Mouse (Mus musculus) ES-E14 (cell line): ENCODE results near the gene Rcan2. TPM values are rescaled to one million over a fixed set of nuclear protein-coding genes. Genes with fewer than 3 reads are reported as not detected.
"Not testable (repeated sequence)": the region's sequence is repeated elsewhere in the genome, so short reads cannot be mapped to it uniquely, and the experiment has no call there.

Experiments
- DNase-seq: peaks from one replicate; pipeline ENCODE4 v3.0.0-alpha.2; 2013; ENCODE audit warnings: low read depth, low spot score
- H3K27ac ChIP-seq: 2 replicates; pipeline ENCODE4 v1.5.1; 2012; ENCODE audit warnings: low read depth, mild to moderate bottlenecking, low read length, moderate library complexity, mixed read lengths; ENCODE audit not compliant: poor library complexity, insufficient read depth, severe bottlenecking
- H3K36me3 ChIP-seq: 2 replicates; pipeline ENCODE4 v1.6.1; 2012; ENCODE audit warnings: mild to moderate bottlenecking, low read length, moderate library complexity, mixed read lengths; ENCODE audit not compliant: control insufficient read depth, poor library complexity, insufficient read depth, severe bottlenecking
- H3K4me1 ChIP-seq, 2 experiments: fragments of 150-350 bp in 1 of 2; sonication (generic) in 1 of 2; 2 replicates each; pipeline ENCODE4 v1.6.1; 2012; ENCODE audit warnings: low read length in 2 of 2, mild to moderate bottlenecking in 1 of 2, mixed read lengths in 1 of 2; ENCODE audit not compliant: control insufficient read depth in 2 of 2, insufficient read depth in 2 of 2, poor library complexity in 1 of 2
- H3K4me3 ChIP-seq, 2 experiments: fragments of 150-350 bp in 1 of 2; sonication (generic) in 1 of 2; 2 replicates each; pipeline ENCODE4 v1.5.1; 2012; ENCODE audit warnings: low read length in 2 of 2, low read depth in 1 of 2, mild to moderate bottlenecking in 1 of 2, mixed read lengths in 1 of 2; ENCODE audit not compliant: insufficient read depth in 1 of 2, poor library complexity in 1 of 2, severe bottlenecking in 1 of 2
- H3K9ac ChIP-seq: 2 replicates; pipeline ENCODE4 v1.6.1; 2012; ENCODE audit warnings: low read depth, mild to moderate bottlenecking, low read length, mixed read lengths; ENCODE audit not compliant: poor library complexity, insufficient read depth, severe bottlenecking
- H3K9me3 ChIP-seq: fragments of 150-350 bp; sonication (generic); 2 replicates; pipeline ENCODE4 v1.6.1; 2012; ENCODE audit warnings: low read depth, mild to moderate bottlenecking, low read length; ENCODE audit not compliant: control insufficient read depth, insufficient read depth
- CHD2 ChIP-seq: IDR thresholded peaks from 2 replicates; pipeline ENCODE4 v1.6.1; 2014; ENCODE audit warnings: mild to moderate bottlenecking, low read depth, low read length, inconsistent platforms
- HCFC1 ChIP-seq: IDR thresholded peaks from 2 replicates; pipeline ENCODE4 v1.6.1; 2012; ENCODE audit warnings: low read length, inconsistent platforms, borderline replicate concordance; ENCODE audit not compliant: insufficient read depth
- MAFK ChIP-seq: IDR thresholded peaks from 2 replicates; pipeline ENCODE4 v1.6.1; 2014; ENCODE audit warnings: mild to moderate bottlenecking, low read depth, low read length, inconsistent platforms; ENCODE audit not compliant: insufficient read depth
- ZC3H11A ChIP-seq: IDR thresholded peaks from 2 replicates; pipeline ENCODE4 v1.6.1; 2012; ENCODE audit warnings: low read depth, mild to moderate bottlenecking, inconsistent platforms, low read length, borderline replicate concordance
- ZNF384 ChIP-seq: IDR thresholded peaks from 2 replicates; pipeline ENCODE4 v1.6.1; 2012; ENCODE audit warnings: low read depth, low read length, inconsistent platforms
- in situ Hi-C, 2 experiments: fragments of 600-800 bp; cut with MboI; formaldehyde crosslinking; loops; one replicate each; pipeline ENCODE4 v1.15.1; 2025; ENCODE audit warnings: low sequenced_read_pairs in 2 of 2, inconsistent platforms in 1 of 2; ENCODE audit not compliant: unreplicated experiment in 2 of 2
- total RNA-seq: library from RNA; depleted of rRNA; stranded (reverse); fragments of 300-350 nt; gene quantifications from 2 replicates; pipeline ENCODE4 v1.2.3, GENCODE M21; 2012

Gene Rcan2
- total RNA-seq, 1 experiment, result 0.40 TPM

- H3K9me3 ChIP-seq, result no peaks in the 10 kb centered on the region
- H3K9ac ChIP-seq, result no peak overlapping the region
- no peak overlapping the region for H3K27ac ChIP-seq
- DNase-seq, result no peak
- H3K4me3 ChIP-seq, result no peak overlapping the region
- peaks cover 3 to 10% of the 10 kb centered on the region in 2 experiments; a peak in 3 of 4 replicates for H3K4me1 ChIP-seq
- in situ Hi-C loops, result no loop called here
- H3K36me3 ChIP-seq, result no peaks in the 10 kb centered on the region
- TF ChIP-seq CHD2, result no peak
- TF ChIP-seq ZC3H11A, result no peak
- TF ChIP-seq ZNF384, result no peak
- no peak for TF ChIP-seq HCFC1
- TF ChIP-seq MAFK, result no peak
Measured at GRCm38 (mm10) chr17:43820904-43821303, 19.8 kb downstream of the Rcan2 start.

DNA sequence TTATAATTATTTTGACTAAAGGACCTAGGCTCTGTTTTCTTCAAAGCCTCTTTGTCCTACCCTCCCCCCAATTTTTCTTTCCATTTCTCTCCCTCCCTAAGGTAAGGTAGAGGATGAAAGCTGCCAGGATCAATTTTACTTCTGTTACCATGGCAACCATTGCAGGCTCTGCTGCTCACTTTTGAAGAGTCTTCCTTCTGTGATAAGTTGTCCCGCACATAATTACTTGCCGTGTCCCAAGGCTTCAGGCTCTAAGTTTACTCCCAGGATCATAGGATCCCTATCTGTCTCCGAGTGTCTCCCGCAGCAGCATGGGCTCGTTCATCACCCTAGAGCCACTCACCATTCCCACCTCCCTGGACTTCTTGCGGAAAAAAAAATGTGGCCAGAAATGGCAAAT, 21.1 kb downstream of the Rcan2 start:
- H3K27ac ChIP-seq, result no peak overlapping the region
- H3K36me3 ChIP-seq, result no peaks in the 10 kb centered on the region
- DNase-seq, result no peak
- in situ Hi-C loops, result no loop called here
- H3K4me1 ChIP-seq, result peaks cover 3 to 7% of the 10 kb centered on the region in 2 experiments; a peak in 3 of 4 replicates
- no peak overlapping the region for H3K4me3 ChIP-seq
- no peaks in the 10 kb centered on the region for H3K9me3 ChIP-seq
- H3K9ac ChIP-seq, result no peak overlapping the region
- no peak for TF ChIP-seq MAFK
- TF ChIP-seq HCFC1, result no peak
- TF ChIP-seq ZNF384, result no peak
- no peak for TF ChIP-seq ZC3H11A
- no peak for TF ChIP-seq CHD2

GRCm38 (mm10) chr17:43822630-43823029, 21.5 kb downstream of the Rcan2 start:
- Histone ChIP-seq H3K9me3 (no peaks in the 10 kb centered on the region), H3K9ac (no peak overlapping the region), H3K36me3 (no peaks in the 10 kb centered on the region), H3K4me1 (peaks cover 1 to 7% of the 10 kb centered on the region in 2 experiments; a peak in 2 of 4 replicates), H3K27ac (no peak overlapping the region), H3K4me3 (no peak overlapping the region)
- in situ Hi-C loops, result no loop called here
- no peak for TF ChIP-seq HCFC1
- no peak for DNase-seq

DNA sequence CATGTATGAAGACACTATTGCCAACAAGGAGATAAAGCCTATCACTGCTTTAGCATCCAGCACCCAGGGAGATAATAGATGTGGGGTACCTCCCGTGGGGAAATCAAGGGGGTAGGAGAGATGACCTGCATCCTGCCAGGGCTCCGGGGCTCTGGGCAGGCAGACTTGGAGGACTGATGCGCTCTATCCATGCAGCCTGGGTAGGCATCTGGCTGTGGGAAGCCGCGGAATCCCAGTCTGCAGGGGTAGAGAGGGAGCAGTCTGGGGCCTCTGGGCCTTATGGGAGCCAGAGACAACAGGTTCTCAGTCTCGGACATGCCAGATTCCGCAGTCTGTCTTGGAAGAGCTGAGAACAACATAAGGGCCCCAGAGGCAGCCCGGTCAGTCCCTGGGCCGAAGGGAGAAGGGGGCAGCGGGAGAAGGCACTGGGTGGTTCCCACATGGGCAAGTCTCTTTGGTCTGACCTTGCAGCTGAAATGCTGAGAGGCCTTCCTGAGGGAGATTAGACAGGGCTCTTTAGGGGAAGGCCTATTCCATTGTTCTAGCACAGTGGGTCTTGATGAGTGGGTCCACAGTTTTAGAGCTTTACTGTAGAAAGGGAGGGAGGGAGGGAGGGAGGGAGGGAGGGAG, 23.7 kb downstream of the Rcan2 start:
- Histone ChIP-seq H3K4me3 (peak overlapping the region in 1 of 2 experiments; percentile 42; a peak in 2 of 4 replicates), H3K27ac (peak overlapping the region; percentile 27; the same call in 1 of the 2 replicates), H3K9ac (peak overlapping the region; percentile 10; the same call in 1 of the 2 replicates), H3K36me3 (no peaks in the 10 kb centered on the region), H3K9me3 (no peaks in the 10 kb centered on the region), H3K4me1 (peaks cover 1 to 7% of the 10 kb centered on the region in 2 experiments; a peak in 2 of 4 replicates)
- no peak for TF ChIP-seq ZC3H11A
- TF ChIP-seq MAFK, result no peak
- TF ChIP-seq HCFC1, result no peak
- TF ChIP-seq ZNF384, result no peak
- no peak for TF ChIP-seq CHD2
- in situ Hi-C loops, result no loop called here
- DNase-seq, result peak; percentile 29

- peak; percentile 16 for DNase-seq
- H3K4me1 ChIP-seq, H3K9ac ChIP-seq, H3K9me3 ChIP-seq, H3K27ac ChIP-seq, H3K36me3 ChIP-seq, in situ Hi-C loops, H3K4me3 ChIP-seq: not testable (repeated sequence)
Measured at GRCm38 (mm10) chr17:43825411-43825785, 24.2 kb downstream of the Rcan2 start.
